Mouse (Mus musculus) liver, embryonic 15.5 days (tissue): ENCODE data around the gene Syt12. TPM values are rescaled to one million over a fixed set of nuclear protein-coding genes. Genes with fewer than 3 reads are reported as not detected.

Experiments
- ATAC-seq: fragments of 200-750 bp; cut with Nextera tagmentation; 2 replicates; pipeline ENCODE4 v1.8.0; 2017; ENCODE audit warnings: moderate number of reproducible peaks, mild to moderate bottlenecking, moderate library complexity; ENCODE audit not compliant: insufficient read depth
- H3K27ac ChIP-seq: fragments of 300-500 bp; sonication (generic); replicated peaks from 2 replicates; pipeline ENCODE4 v1.5.1; 2015; ENCODE audit warnings: mild to moderate bottlenecking, inconsistent platforms
- H3K27me3 ChIP-seq: fragments of 300-500 bp; sonication (generic); 2 replicates; pipeline ENCODE4 v1.6.1; 2015; ENCODE audit warnings: mild to moderate bottlenecking, inconsistent platforms
- H3K36me3 ChIP-seq: fragments of 300-500 bp; sonication (generic); replicated peaks from 2 replicates; pipeline ENCODE4 v1.6.1; 2015; ENCODE audit warnings: moderate library complexity, mild to moderate bottlenecking, inconsistent platforms
- H3K4me1 ChIP-seq: fragments of 300-500 bp; sonication (generic); replicated peaks from 2 replicates; pipeline ENCODE4 v1.6.1; 2015; ENCODE audit warnings: inconsistent platforms
- H3K4me2 ChIP-seq: fragments of 300-500 bp; sonication (generic); 2 replicates; pipeline ENCODE4 v1.6.1; 2015; ENCODE audit warnings: moderate library complexity, mild to moderate bottlenecking, inconsistent platforms
- H3K4me3 ChIP-seq: fragments of 300-500 bp; sonication (generic); replicated peaks from 2 replicates; pipeline ENCODE4 v1.5.1; 2015; ENCODE audit warnings: mild to moderate bottlenecking, inconsistent platforms
- H3K9ac ChIP-seq: fragments of 300-500 bp; sonication (generic); 2 replicates; pipeline ENCODE4 v1.6.1; 2015; ENCODE audit warnings: moderate library complexity, mild to moderate bottlenecking, inconsistent platforms
- H3K9me3 ChIP-seq: fragments of 300-500 bp; sonication (generic); replicated peaks from 2 replicates; pipeline ENCODE4 v1.6.1; 2016; ENCODE audit warnings: inconsistent platforms
- WGBS: fragments of 180-500 bp; shearing (Covaris S2); methylation state at CpG from one replicate; pipeline ENCODE4 v1.1.7; 2015; ENCODE audit warnings: mixed read lengths; ENCODE audit not compliant: insufficient replicate concordance; 5-methylcytosine and 5-hydroxymethylcytosine counted together
- polyA plus RNA-seq: library from polyadenylated mRNA; unstranded; fragments of >200 nt; fragmentation: Nextera tagmentation; extraction: Ambion mirVana; gene quantifications from 2 replicates; pipeline ENCODE4 v1.2.1, GENCODE M21; 2015

Gene Syt12
- polyA plus RNA-seq, 1 experiment from 2014 or later = 0.12 TPM

GRCm38 (mm10) chr19:4425610-4426366 is 51.5 kb downstream of the Syt12 start:
- no peak for ATAC-seq
- H3K4me3 ChIP-seq = no peak overlapping the region
- no peak overlapping the region for H3K4me2 ChIP-seq
- H3K9me3 ChIP-seq = no peaks in the 10 kb centered on the region
- no peak overlapping the region for H3K27ac ChIP-seq
- H3K9ac ChIP-seq = no peak overlapping the region
- H3K4me1 ChIP-seq = peaks cover 2% of the 10 kb centered on the region
- no peaks in the 10 kb centered on the region for H3K27me3 ChIP-seq
- 0 out of 2 replicates have a peak, but pooled peaks cover 6% of the 10 kb centered on the region for H3K36me3 ChIP-seq
- WGBS = 50% methylated on average over 19 of the region's 19 CpGs

- no peak overlapping the region for H3K4me2 ChIP-seq
- WGBS = 43% methylated on average over 3 of the region's 3 CpGs
Measured at GRCm38 (mm10) chr19:4423021-4423420, 54.2 kb downstream of the Syt12 start.

GRCm38 (mm10) chr19:4422581-4422980 is 54.7 kb downstream of the Syt12 start:
- WGBS = 74% methylated on average over 3 of the region's 3 CpGs

More at GRCm38 (mm10) chr19:4423021-4423420, 54.2 kb downstream of the Syt12 start:
- no peak overlapping the region for H3K9ac ChIP-seq
- peaks cover 9% of the 10 kb centered on the region for H3K4me1 ChIP-seq
- H3K4me3 ChIP-seq = no peak overlapping the region
- H3K27ac ChIP-seq = no peak overlapping the region
- no peaks in the 10 kb centered on the region for H3K27me3 ChIP-seq
- H3K36me3 ChIP-seq = 0 out of 2 replicates have a peak, but pooled peaks cover 3% of the 10 kb centered on the region
- no peaks in the 10 kb centered on the region for H3K9me3 ChIP-seq
- no peak for ATAC-seq

GRCm38 (mm10) chr19:4420153-4420910 is 56.9 kb downstream of the Syt12 start:
- no peaks in the 10 kb centered on the region for H3K9me3 ChIP-seq
- no peak for ATAC-seq
- no peak overlapping the region for H3K9ac ChIP-seq
- no peak overlapping the region for H3K4me2 ChIP-seq
- 0 out of 2 replicates have a peak, but pooled peaks cover 2% of the 10 kb centered on the region for H3K36me3 ChIP-seq
- peaks cover 9% of the 10 kb centered on the region for H3K4me1 ChIP-seq
- WGBS = 49% methylated on average over 8 of the region's 8 CpGs
- no peak overlapping the region for H3K27ac ChIP-seq
- no peaks in the 10 kb centered on the region for H3K27me3 ChIP-seq
- no peak overlapping the region for H3K4me3 ChIP-seq

More at GRCm38 (mm10) chr19:4422581-4422980, 54.7 kb downstream of the Syt12 start:
- H3K4me2 ChIP-seq = no peak overlapping the region
- H3K9me3 ChIP-seq = no peaks in the 10 kb centered on the region
- H3K27ac ChIP-seq = no peak overlapping the region
- H3K4me3 ChIP-seq = no peak overlapping the region
- H3K4me1 ChIP-seq = peaks cover 9% of the 10 kb centered on the region
- 0 out of 2 replicates have a peak, but pooled peaks cover 3% of the 10 kb centered on the region for H3K36me3 ChIP-seq
- H3K9ac ChIP-seq = no peak overlapping the region
- ATAC-seq = no peak
- H3K27me3 ChIP-seq = no peaks in the 10 kb centered on the region

GRCm38 (mm10) chr19:4419711-4420110 is 57.5 kb downstream of the Syt12 start:
- Histone ChIP-seq H3K4me3 (no peak overlapping the region), H3K27ac (no peak overlapping the region), H3K27me3 (no peaks in the 10 kb centered on the region), H3K9ac (no peak overlapping the region), H3K36me3 (no peaks in the 10 kb centered on the region), H3K4me2 (no peak overlapping the region), H3K4me1 (peaks cover 9% of the 10 kb centered on the region), H3K9me3 (no peaks in the 10 kb centered on the region)
- WGBS = 73% methylated on average over 5 of the region's 5 CpGs
- ATAC-seq = no peak

- Histone ChIP-seq H3K36me3 (no peaks in the 10 kb centered on the region), H3K27me3 (no peaks in the 10 kb centered on the region), H3K9ac (no peak overlapping the region), H3K4me3 (no peak overlapping the region), H3K4me2 (no peak overlapping the region), H3K9me3 (no peaks in the 10 kb centered on the region), H3K4me1 (peaks cover 9% of the 10 kb centered on the region), H3K27ac (no peak overlapping the region)
- ATAC-seq = no peak
Measured at GRCm38 (mm10) chr19:4417713-4418112, 59.5 kb downstream of the Syt12 start.

GRCm38 (mm10) chr19:4417183-4417582 is 60.1 kb downstream of the Syt12 start:
- no peaks in the 10 kb centered on the region for H3K27me3 ChIP-seq

GRCm38 (mm10) chr19:4414631-4415030 is 62.6 kb downstream of the Syt12 start:
- Histone ChIP-seq H3K36me3 (no peaks in the 10 kb centered on the region), H3K9me3 (no peaks in the 10 kb centered on the region), H3K27me3 (no peaks in the 10 kb centered on the region), H3K9ac (no peak overlapping the region), H3K4me3 (no peak overlapping the region), H3K4me1 (no peaks in the 10 kb centered on the region), H3K27ac (no peak overlapping the region), H3K4me2 (no peak overlapping the region)
- ATAC-seq = no peak
- WGBS = 45% methylated on average over 1 of the region's 1 CpGs

More at GRCm38 (mm10) chr19:4417183-4417582, 60.1 kb downstream of the Syt12 start:
- H3K36me3 ChIP-seq = no peaks in the 10 kb centered on the region
- H3K9ac ChIP-seq = no peak overlapping the region
- no peak overlapping the region for H3K4me2 ChIP-seq
- H3K9me3 ChIP-seq = no peaks in the 10 kb centered on the region
- whole genome bisulfite sequencing = 0% methylated on average over 1 of the region's 1 CpGs
- no peak overlapping the region for H3K27ac ChIP-seq
- no peak overlapping the region for H3K4me3 ChIP-seq
- ATAC-seq = 0 out of 2 replicates have a peak, but pooled peaks have one; percentile 25
- H3K4me1 ChIP-seq = peaks cover 9% of the 10 kb centered on the region

GRCm38 (mm10) chr19:4409062-4409461 is 68.2 kb downstream of the Syt12 start:
- H3K36me3 ChIP-seq = no peaks in the 10 kb centered on the region
- H3K27me3 ChIP-seq = no peaks in the 10 kb centered on the region
- H3K4me3 ChIP-seq = no peak overlapping the region
- H3K9ac ChIP-seq = no peak overlapping the region
- H3K4me2 ChIP-seq = no peak overlapping the region
- H3K9me3 ChIP-seq = no peaks in the 10 kb centered on the region
- ATAC-seq = no peak
- no peaks in the 10 kb centered on the region for H3K4me1 ChIP-seq
- 19% methylated on average over 2 of the region's 2 CpGs for WGBS
- no peak overlapping the region for H3K27ac ChIP-seq

GRCm38 (mm10) chr19:4404840-4405239 is 72.4 kb downstream of the Syt12 start:
- Histone ChIP-seq H3K36me3 (no peaks in the 10 kb centered on the region), H3K9ac (no peak overlapping the region), H3K4me1 (no peaks in the 10 kb centered on the region), H3K4me3 (no peak overlapping the region), H3K27me3 (no peaks in the 10 kb centered on the region), H3K9me3 (no peaks in the 10 kb centered on the region), H3K27ac (no peak overlapping the region), H3K4me2 (no peak overlapping the region)
- 55% methylated on average over 2 of the region's 2 CpGs for WGBS
- no peak for ATAC-seq

GRCm38 (mm10) chr19:4398959-4399358 is 78.3 kb downstream of the Syt12 start:
- 38% methylated on average over 4 of the region's 4 CpGs for WGBS
- no peaks in the 10 kb centered on the region for H3K36me3 ChIP-seq
- no peak overlapping the region for H3K27ac ChIP-seq
- H3K27me3 ChIP-seq = peaks cover 20% of the 10 kb centered on the region
- peaks cover 21% of the 10 kb centered on the region for H3K4me1 ChIP-seq
- H3K9me3 ChIP-seq = no peaks in the 10 kb centered on the region
- no peak for ATAC-seq
- H3K4me3 ChIP-seq = no peak overlapping the region
- H3K4me2 ChIP-seq = no peak overlapping the region
- H3K9ac ChIP-seq = no peak overlapping the region
